Mouse (Mus musculus) hematopoietic stem cell, adult 5-6 weeks (primary cell): Measurements from ENCODE around the gene Smndc1. TPM values are rescaled to one million over a fixed set of nuclear protein-coding genes. Genes with fewer than 3 reads are reported as not detected.

Experiments
- ATAC-seq, 2 experiments: fragments of 125-278 bp in 1 of 2; replicated peaks in 1 of 2; 2 replicates each; pipeline ENCODE4 v1.8.0; 2016 to 2017; ENCODE audit warnings: inconsistent platforms in 2 of 2, mild to moderate bottlenecking in 2 of 2, moderate number of reproducible peaks in 2 of 2, low read depth in 1 of 2, moderate TSS enrichment in 1 of 2; ENCODE audit not compliant: low FRiP score in 2 of 2, poor library complexity in 2 of 2, severe bottlenecking in 2 of 2, insufficient read depth in 1 of 2, low TSS enrichment in 1 of 2
- total RNA-seq: library from RNA; stranded (forward); fragments of 172-1452, 232-1000 nt; gene quantifications from 2 replicates; pipeline ENCODE4 v1.2.3, GENCODE M21; 2017

Gene Smndc1
- total RNA-seq, 1 experiment from 2014 or later = 42.6 TPM

DNA sequence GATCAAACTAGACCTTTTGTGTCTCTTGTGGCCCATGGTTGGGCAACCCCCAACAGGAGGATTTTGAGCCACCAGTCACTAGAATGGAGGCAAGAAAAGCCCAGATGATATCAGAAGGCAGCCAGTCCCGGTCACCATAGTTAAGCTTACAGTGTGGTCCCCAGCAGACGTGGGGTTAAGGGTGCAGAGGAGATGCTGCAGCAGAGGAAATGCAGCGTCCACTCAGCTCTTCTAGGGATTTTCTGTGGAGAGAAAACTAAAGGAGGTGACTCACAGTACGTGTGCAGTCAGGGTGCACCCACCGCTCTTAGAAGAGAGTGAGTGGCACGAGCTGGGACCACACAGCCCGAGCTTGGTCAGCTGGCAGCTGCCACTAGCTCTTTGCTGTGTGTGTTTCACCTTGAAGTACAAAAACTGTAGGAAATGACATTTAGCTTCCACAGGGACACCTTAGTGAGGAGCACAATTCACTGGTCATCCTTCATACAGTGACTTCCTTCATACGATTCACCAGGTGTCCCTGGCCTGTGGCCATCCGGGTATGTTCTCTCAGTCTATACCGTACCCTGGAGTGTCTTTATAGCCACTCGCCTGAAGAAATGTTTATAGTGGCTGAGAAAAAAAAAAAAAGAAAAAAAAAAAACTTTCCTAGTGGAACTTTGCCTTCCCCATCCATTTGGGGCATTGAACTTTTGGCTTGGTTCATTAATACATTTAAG, 24.2 kb downstream of the Smndc1 start:
- no peak for ATAC-seq

- no peak for ATAC-seq
Measured at GRCm38 (mm10) chr19:53364963-53365362, 25.4 kb downstream of the Smndc1 start.

GRCm38 (mm10) chr19:53364551-53364950, 25.8 kb downstream of the Smndc1 start:
- no peak for ATAC-seq

GRCm38 (mm10) chr19:53362967-53363366, 27.4 kb downstream of the Smndc1 start:
- no peak for ATAC-seq

DNA sequence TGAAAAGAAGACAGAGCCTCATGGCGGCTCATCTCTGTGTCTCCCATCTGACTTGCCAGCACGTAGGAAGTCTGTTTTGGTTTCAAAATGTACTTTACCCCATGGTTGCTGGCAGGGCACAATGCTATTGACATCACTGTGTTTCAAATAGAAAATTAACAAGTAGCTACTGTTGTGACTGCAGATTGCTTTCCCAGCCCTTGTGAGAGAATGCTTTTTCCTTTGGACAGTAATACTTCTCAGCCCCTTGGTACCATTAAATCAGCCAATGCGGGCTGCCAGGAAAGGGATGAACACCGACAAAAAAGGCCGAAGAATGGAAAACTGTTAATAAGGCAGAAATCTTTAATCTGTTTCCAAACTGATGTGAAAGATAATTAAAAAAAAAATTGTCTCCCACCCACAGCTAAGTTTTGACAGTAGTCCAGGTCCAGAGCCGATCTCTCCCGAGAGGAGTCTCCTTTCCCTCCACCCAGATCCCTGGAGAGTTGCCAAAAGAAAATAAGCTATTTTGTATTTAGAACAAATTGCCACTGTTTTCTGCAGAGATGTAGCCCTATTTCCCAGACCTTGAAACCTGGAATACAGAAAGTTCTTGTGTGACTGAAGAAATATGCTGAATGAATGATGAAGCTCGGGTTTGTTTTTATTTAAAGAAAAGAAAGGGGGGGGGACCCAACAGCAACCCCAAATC, 30.0 kb downstream of the Smndc1 start:
- ATAC-seq = no peak

DNA sequence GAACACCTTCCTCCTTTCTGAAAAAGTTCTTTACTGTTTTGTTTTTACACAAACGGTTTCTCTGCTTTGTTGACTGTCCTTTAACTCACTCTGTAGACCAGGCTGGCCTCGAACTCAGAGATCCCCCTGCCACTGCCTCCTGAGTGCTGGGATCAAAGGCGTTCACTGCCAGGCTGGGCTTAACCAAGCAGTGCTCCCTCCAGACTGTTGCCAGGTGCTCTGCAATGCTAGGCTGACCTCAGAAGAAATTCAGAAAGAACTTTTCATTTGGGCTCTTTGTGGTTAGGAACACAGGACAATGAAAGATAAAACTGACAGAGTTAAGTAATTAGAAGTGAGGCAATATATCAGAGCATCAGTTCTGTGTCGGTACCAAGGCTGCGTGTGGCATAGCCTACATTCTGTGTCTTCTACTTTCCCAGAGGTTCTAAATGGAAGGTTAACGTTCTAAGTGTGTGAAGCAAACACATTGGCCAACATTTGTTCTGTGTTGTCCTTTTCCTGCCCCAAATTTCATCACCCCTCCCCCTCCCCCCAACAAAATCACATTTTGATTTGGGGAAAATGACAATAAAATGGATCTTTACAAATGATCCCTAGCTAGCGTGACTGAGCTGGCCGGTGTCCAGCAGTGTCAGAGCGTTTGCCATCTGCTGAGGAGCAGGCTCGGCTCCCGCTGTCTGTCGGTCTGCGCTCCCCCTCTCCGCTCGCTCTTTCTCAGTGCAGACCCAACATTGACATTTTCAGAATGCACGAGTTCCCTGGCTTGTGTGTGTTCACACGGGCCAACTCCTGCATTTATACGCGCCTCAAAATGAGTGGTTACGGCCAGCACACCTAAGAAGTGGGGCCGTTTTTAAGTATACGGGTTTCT, 31.0 kb downstream of the Smndc1 start:
- no peak for ATAC-seq

DNA sequence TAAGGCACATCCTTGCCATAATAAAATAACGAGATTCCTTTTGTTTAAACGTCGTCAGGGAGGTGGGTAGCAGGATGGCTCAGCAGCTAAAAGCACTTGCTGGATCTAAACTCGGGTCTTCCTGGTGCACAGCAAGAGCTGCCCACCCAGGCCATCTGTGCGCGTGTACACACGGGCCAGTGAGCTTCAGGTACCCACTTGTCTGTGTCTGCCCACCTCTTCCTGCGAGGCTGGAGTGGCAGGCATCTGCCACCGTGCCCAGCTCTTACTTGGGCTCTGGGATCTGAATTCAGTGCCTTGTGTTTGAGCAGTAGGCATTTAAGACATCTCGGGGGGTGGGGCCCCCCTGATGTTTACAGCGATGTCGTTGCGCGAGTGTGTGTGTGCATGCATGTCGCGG, 35.3 kb downstream of the Smndc1 start:
- ATAC-seq = no peak

- no peak for ATAC-seq
Measured at GRCm38 (mm10) chr19:53354271-53355000, 35.9 kb downstream of the Smndc1 start.

DNA sequence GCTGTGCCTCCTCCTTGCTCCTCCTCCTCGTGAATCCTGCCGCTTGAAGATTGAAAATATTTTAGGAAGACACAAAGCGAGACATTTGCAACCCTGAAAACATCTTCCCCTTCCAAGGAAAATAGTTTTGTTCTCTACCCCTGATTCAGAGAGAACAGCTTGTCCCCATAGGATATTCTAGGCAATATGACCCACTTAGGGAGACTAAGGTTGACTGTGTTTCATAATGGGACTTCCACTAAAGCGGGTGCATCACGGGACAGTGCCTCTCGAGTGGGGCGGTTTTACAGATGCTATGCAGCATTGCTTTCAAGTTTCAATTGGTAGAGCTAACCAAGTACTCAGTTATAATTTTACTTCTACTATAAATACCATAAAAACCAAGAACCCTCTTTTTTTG, 36.5 kb downstream of the Smndc1 start:
- no peak for ATAC-seq

GRCm38 (mm10) chr19:53345766-53346165, 44.6 kb downstream of the Smndc1 start:
- ATAC-seq = no peak

DNA sequence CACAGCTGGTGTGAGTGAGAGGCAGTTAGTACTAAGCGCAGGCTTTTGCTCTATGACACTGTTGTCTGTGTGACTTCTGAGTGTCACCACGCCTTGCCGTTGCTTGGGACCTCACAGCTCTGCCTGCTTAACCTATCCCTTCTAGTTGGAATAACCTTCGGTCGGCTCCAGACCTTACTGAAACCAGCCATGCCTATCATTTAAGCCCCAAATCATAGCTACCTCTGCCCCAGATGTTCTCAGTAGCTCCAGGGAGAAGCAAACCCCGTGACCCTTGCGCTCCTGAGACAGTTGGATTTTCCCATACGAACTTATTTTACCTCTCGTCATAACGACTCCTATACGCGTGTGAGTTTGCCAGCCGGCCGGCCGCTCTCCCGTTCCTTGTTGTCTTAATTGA, 46.3 kb downstream of the Smndc1 start:
- no peak for ATAC-seq

DNA sequence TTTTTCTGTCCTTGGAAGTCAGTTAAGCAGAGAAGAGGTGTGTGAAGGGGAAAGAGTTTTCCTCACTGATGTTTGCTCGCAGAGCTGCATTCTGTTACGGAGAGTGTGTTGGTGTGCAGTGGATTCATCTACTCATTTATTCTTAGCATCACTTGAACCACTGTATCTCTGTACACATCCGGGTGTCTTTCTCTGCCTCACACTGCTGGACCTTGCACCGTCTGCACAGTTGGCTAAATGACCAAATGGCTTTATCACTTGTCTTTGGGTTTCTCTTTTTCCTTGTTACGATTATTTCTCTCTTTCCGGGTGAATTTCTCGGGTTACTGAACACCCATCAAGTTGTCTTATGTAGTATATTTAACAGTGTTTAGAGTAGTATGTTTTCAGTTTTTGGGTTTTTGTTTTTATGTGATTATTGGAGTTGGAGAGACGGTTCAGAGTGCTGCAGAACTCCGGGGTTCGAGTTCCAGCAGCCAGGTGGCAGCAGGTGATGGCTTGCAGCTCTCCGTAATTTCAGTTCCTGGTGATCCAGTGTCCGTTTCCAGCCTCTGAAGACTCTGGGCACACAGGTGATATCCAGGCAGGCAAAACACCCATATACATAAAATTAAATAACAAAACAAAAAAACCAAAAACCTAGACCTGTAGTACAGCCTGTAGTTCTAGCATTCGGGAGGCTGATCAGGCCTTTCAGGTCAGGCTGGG, 47.0 kb downstream of the Smndc1 start:
- ATAC-seq = no peak

DNA sequence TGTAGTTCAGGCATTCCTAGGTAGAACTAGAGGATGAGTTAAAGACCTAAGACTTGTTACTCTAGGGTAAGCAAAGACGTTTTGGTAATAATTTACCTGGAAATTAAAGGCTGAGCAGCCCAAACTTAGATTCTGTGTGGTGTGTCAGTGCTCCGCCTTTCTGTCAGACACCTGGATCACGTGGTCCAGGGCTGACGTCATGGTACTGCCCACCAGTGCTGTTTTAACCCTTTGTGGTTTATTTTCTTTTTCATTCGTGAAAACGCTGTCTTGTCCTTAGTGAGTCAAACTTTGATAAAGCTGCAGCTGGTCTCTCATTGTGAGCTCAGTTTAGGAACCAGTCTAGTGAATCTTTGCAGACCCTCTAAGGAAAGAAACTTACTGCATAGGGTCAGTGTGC, 50.0 kb downstream of the Smndc1 start:
- no peak for ATAC-seq

GRCm38 (mm10) chr19:53335241-53335640, 55.1 kb downstream of the Smndc1 start:
- no peak for ATAC-seq

DNA sequence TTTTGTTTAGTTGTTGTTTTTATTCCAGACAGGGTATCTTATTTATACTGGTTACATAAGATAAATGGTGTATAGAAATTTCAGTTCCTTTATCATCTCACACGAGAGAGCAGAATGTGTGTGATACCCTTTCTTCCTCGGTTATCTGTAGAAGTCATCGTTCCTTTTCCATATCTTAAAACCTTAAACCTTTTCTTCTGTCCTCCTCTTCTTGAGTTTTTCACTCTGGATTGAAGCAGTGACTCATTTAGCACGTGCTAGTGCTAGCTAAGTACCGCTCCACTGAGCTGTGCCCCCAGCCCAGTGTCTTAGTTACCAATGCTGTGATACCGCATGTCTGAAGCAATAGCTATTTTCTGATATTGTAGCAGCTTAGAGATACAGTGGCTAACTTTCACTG, 56.6 kb downstream of the Smndc1 start:
- no peak for ATAC-seq

DNA sequence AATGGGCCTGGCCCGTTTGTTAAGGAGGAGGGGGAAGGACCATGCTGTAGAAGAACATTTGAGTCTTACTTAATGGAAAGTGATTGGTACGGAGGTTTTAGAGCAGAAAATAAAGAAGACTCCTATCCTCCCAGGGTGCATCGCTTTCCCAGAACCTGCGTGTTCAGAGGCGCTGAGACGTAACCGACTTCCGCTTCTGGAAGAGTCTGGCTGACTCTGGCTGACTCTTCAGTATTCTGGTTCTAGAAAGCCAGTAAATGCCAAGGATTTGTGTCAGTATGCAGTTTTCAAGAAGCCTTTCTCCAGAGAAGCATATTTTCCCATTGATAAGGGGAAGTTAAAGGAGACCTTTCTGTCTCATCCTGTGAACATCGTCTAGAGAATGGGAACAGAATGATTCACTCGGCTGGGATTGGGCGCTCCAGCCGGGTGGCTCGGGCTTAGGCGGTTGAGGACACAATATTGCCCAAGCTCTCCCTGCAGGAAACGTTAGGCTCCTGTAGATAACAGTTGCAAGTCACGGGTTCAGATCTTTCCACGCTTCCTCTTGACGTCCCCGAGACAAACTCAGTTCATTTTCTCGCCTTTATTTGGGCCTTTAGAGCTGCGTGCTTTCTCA, 58.4 kb downstream of the Smndc1 start:
- ATAC-seq = no peak

GRCm38 (mm10) chr19:53329992-53330381, 60.4 kb downstream of the Smndc1 start:
- ATAC-seq = peak; percentile 46 to 61
